Mouse (Mus musculus): ENCODE measurements at regions not wholly inside any gene's neighbourhood (a gene's known extent, or its start where the extent isn't known, plus 50 kb on each side); places are given as distances from the start of the nearest gene placed in this dataset.

DNA sequence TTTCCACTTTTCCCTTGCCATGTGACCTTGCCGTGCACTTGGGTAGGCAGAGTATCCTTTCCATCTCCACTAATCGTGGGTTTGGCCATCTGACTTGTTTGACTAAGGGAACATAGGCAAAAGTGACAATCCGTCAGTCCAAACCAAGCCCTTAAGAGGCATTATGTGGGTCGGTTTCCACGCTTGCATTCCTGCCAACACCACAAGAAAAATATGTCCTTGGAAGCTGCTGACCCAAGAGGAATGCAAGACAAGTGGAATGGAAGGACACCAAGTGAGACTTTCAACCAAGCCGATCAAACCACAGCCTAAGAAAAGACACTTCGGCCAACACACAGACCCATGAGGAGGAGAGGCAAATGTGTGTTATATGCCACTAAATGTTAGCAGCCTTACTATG is 73.3 kb downstream of the Cartpt start:
- Histone ChIP-seq H3K36me3 (ENCODE audit: control insufficient read depth in 1 of 2, insufficient read depth in 2 of 2, low read length in 2 of 2) (no peaks in the 10 kb centered on the region), H3K4me1 (ENCODE audit: control insufficient read depth in 1 of 2, insufficient read depth in 2 of 2, low read length in 2 of 2) (no peaks in the 10 kb centered on the region)
- TF ChIP-seq RCOR1 (IDR thresholded peaks at IDR 0.05; ENCODE audit: low read depth, low read length) (no peak), NELFE (IDR thresholded peaks at IDR 0.05; ENCODE audit: low read depth, low read length) (no peak), CHD1 (IDR thresholded peaks at IDR 0.05; ENCODE audit: low read depth, low read length) (no peak), MXI1 (IDR thresholded peaks at IDR 0.05; ENCODE audit: low read depth, low read length) (no peak), BHLHE40 (IDR thresholded peaks at IDR 0.05; ENCODE audit: borderline replicate concordance, low read depth, low read length) (no peak), ZC3H11A (IDR thresholded peaks at IDR 0.05; ENCODE audit: low read depth, low read length) (no peak), ELF1 (IDR thresholded peaks at IDR 0.05; ENCODE audit: low read depth, low read length) (no peak), UBTF (IDR thresholded peaks at IDR 0.05; ENCODE audit: borderline replicate concordance, insufficient read depth, low read depth, low read length) (no peak), ZKSCAN1 (IDR thresholded peaks at IDR 0.05; ENCODE audit: low read depth, low read length) (no peak), JUND (IDR thresholded peaks at IDR 0.05; ENCODE audit: low read depth, low read length) (no peak), ZNF384 (IDR thresholded peaks at IDR 0.05; ENCODE audit: low read depth, low read length) (no peak), USF1 (IDR thresholded peaks at IDR 0.05; ENCODE audit: low read depth, low read length) (no peak)

DNA sequence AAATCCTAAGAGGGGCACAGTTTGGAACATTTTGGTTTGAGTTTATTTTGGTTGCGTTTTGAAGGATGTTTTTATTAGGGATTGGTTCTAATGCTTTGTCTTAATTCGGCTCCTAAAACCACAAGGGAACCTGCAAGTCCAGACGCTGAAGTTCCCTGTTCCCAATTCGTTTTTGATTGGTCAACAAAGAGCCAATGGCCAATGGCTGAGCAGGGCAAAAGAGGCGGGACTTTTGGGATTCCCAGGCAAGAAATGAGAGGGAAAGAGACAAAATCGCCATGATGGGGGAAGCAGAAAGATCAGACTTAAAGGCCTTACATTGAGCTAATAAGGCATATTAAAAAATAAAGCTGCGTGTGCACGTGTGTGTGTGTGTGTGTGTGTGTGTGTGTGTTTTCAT is 76.3 kb downstream of the Cartpt start:
- TF ChIP-seq TAL1 (IDR thresholded peaks at IDR 0.05; ENCODE audit: low read length) (no peak), CHD1 (IDR thresholded peaks at IDR 0.05; ENCODE audit: low read depth, low read length) (no peak), GATA1 (IDR thresholded peaks at IDR 0.05; ENCODE audit: low read depth, low read length) (no peak), SIN3A (IDR thresholded peaks at IDR 0.05; ENCODE audit: low read length) (no peak), MAFK (IDR thresholded peaks at IDR 0.05; ENCODE audit: borderline replicate concordance, low read depth, low read length) (no peak), POLR2A (IDR thresholded peaks at IDR 0.05; ENCODE audit: control insufficient read depth in 1 of 2, insufficient read depth in 1 of 2, low read depth in 1 of 2, low read length in 2 of 2, poor library complexity in 1 of 2) (no peak), MAX (IDR thresholded peaks at IDR 0.05; ENCODE audit: low read length) (no peak), ZMIZ1 (IDR thresholded peaks at IDR 0.05; ENCODE audit: low read depth, low read length) (no peak), SMC3 (IDR thresholded peaks at IDR 0.05; ENCODE audit: low read depth, low read length) (no peak), NELFE (IDR thresholded peaks at IDR 0.05; ENCODE audit: low read depth, low read length) (no peak)
- Histone ChIP-seq H3K27me3 (ENCODE audit: control insufficient read depth in 1 of 2, insufficient read depth in 2 of 2, low read length in 2 of 2) (no peaks in the 10 kb centered on the region), H3K79me2 (ENCODE audit: control insufficient read depth, insufficient read depth, low read length, poor library complexity) (no peaks in the 10 kb centered on the region), H3K36me3 (ENCODE audit: control insufficient read depth in 1 of 2, insufficient read depth in 2 of 2, low read length in 2 of 2) (no peaks in the 10 kb centered on the region), H3K9ac (ENCODE audit: control insufficient read depth, low read depth, low read length, poor library complexity, severe bottlenecking) (no peak overlapping the region), H3K27ac (ENCODE audit: control insufficient read depth, low read depth, low read length) (no peak overlapping the region), H3K4me1 (ENCODE audit: control insufficient read depth in 1 of 2, insufficient read depth in 2 of 2, low read length in 2 of 2) (no peaks in the 10 kb centered on the region), H3K9me3 (replicated peaks; ENCODE audit: insufficient read depth, low read length) (no peaks in the 10 kb centered on the region), H3K4me3 (ENCODE audit: control insufficient read depth in 1 of 2, insufficient read depth in 1 of 2, low read depth in 2 of 2, low read length in 2 of 2) (no peak overlapping the region)
- DNase-seq (ENCODE audit: low read depth, low spot score) = no peak

More for the DNA sequence above, 73.3 kb downstream of the Cartpt start:
- no peak for DNase-seq (ENCODE audit: low read depth, low spot score)
- no peaks in the 10 kb centered on the region for H3K9me3 ChIP-seq (replicated peaks; ENCODE audit: insufficient read depth, low read length)
- H3K27ac ChIP-seq (ENCODE audit: control insufficient read depth, low read depth, low read length) = no peak overlapping the region
- no peak overlapping the region for H3K9ac ChIP-seq (ENCODE audit: control insufficient read depth, low read depth, low read length, poor library complexity, severe bottlenecking)
- H3K4me3 ChIP-seq (ENCODE audit: control insufficient read depth in 1 of 2, insufficient read depth in 1 of 2, low read depth in 2 of 2, low read length in 2 of 2) = no peak overlapping the region
- no peaks in the 10 kb centered on the region for H3K79me2 ChIP-seq (ENCODE audit: control insufficient read depth, insufficient read depth, low read length, poor library complexity)
- no peaks in the 10 kb centered on the region for H3K27me3 ChIP-seq (ENCODE audit: control insufficient read depth in 1 of 2, insufficient read depth in 2 of 2, low read length in 2 of 2)
